Mouse (Mus musculus): ENCODE data around the gene Slc51b.

- TF ChIP-seq CTCF (IDR thresholded peaks at IDR 0.05; ENCODE audit: low read depth) (no peak), EP300 (optimal IDR thresholded peaks at IDR 0.05) (no peak)
Observed at GRCm38 (mm10) chr9:65411326-65411725, 11.4 kb downstream of the Slc51b start.

Measured in stomach, postnatal 0 days (tissue).